Mouse (Mus musculus) kidney, postnatal 0 days (tissue): ENCODE measurements around the gene Lactbl1. TPM values are rescaled to one million over a fixed set of nuclear protein-coding genes. Genes with fewer than 3 reads are reported as not detected.

Experiments used
- ATAC-seq: fragments of 200-750 bp; cut with Nextera tagmentation; replicated peaks from 2 replicates; pipeline ENCODE4 v1.8.0; 2017; ENCODE audit warnings: low read depth, moderate number of reproducible peaks, moderate TSS enrichment, moderate library complexity; ENCODE audit not compliant: low FRiP score
- DNase-seq: peaks from one replicate; pipeline ENCODE4 v3.0.0-alpha.2; 2016; ENCODE audit warnings: low spot score
- H3K27ac ChIP-seq: fragments of 300-500 bp; sonication (generic); 2 replicates; pipeline ENCODE4 v1.5.1; 2014; ENCODE audit warnings: mild to moderate bottlenecking
- H3K27me3 ChIP-seq: fragments of 300-500 bp; sonication (generic); 2 replicates; pipeline ENCODE4 v1.6.1; 2014; ENCODE audit warnings: low read length, mixed read lengths; ENCODE audit not compliant: insufficient read depth
- H3K36me3 ChIP-seq: fragments of 300-500 bp; sonication (generic); 2 replicates; pipeline ENCODE4 v1.6.1; 2014; ENCODE audit warnings: low read length, mixed read lengths; ENCODE audit not compliant: insufficient read depth
- H3K4me1 ChIP-seq: fragments of 300-500 bp; sonication (generic); replicated peaks from 2 replicates; pipeline ENCODE4 v1.6.1; 2014; ENCODE audit warnings: antibody characterized with exemption, low read length, mixed read lengths; ENCODE audit not compliant: insufficient read depth
- H3K4me2 ChIP-seq: fragments of 300-500 bp; sonication (generic); 2 replicates; pipeline ENCODE4 v1.6.1; 2014; ENCODE audit warnings: mild to moderate bottlenecking, low read length, moderate library complexity, mixed read lengths
- H3K4me3 ChIP-seq: fragments of 300-500 bp; sonication (generic); replicated peaks from 2 replicates; pipeline ENCODE4 v1.5.1; 2014; ENCODE audit warnings: low read depth, low read length
- H3K9ac ChIP-seq: fragments of 300-500 bp; sonication (generic); 2 replicates; pipeline ENCODE4 v1.6.1; 2014; ENCODE audit warnings: low read depth, low read length
- H3K9me3 ChIP-seq: fragments of 300-500 bp; sonication (generic); replicated peaks from 2 replicates; pipeline ENCODE4 v1.6.1; 2016; ENCODE audit warnings: low read length, inconsistent platforms, mixed read lengths
- CTCF ChIP-seq: IDR thresholded peaks from 2 replicates; pipeline ENCODE4 v1.5.1; 2016; ENCODE audit warnings: antibody characterized with exemption, low read depth, mild to moderate bottlenecking, moderate library complexity
- WGBS: fragments of 180-500 bp; shearing (Covaris S2); extraction: QIAGEN DNeasy Blood & Tissue Kit; methylation state at CpG from one replicate; pipeline ENCODE4 v1.1.7; 2014; 5-methylcytosine and 5-hydroxymethylcytosine counted together
- polyA plus RNA-seq: library from polyadenylated mRNA; unstranded; fragments of >200 nt; fragmentation: Nextera tagmentation; extraction: Ambion mirVana; gene quantifications from 2 replicates; pipeline ENCODE4 v1.2.1, GENCODE M21; 2015

The Lactbl1 gene
- polyA plus RNA-seq, 1 experiment from 2014 or later = not detected

GRCm38 (mm10) chr4:136598268-136598876 is 24.0 kb upstream of the Lactbl1 start:
- Histone ChIP-seq H3K36me3 (no peaks in the 10 kb centered on the region), H3K9ac (no peak overlapping the region), H3K4me1 (peaks cover 11% of the 10 kb centered on the region), H3K9me3 (no peaks in the 10 kb centered on the region), H3K4me2 (no peak overlapping the region), H3K4me3 (no peak overlapping the region), H3K27ac (no peak overlapping the region), H3K27me3 (no peaks in the 10 kb centered on the region)
- ATAC-seq = no peak
- no peak for DNase-seq
- WGBS = 87% methylated on average over 7 of the region's 7 CpGs
- no peak for TF ChIP-seq CTCF

- TF ChIP-seq CTCF = peak; percentile 34; the same call in 1 of the 2 replicates
- H3K9ac ChIP-seq = no peak overlapping the region
- no peaks in the 10 kb centered on the region for H3K9me3 ChIP-seq
- peaks cover 6% of the 10 kb centered on the region for H3K4me1 ChIP-seq
- no peaks in the 10 kb centered on the region for H3K36me3 ChIP-seq
- H3K4me2 ChIP-seq = no peak overlapping the region
- no peak overlapping the region for H3K27ac ChIP-seq
- H3K27me3 ChIP-seq = no peaks in the 10 kb centered on the region
- WGBS = over 99% methylated on average over 3 of the region's 3 CpGs
- ATAC-seq = no peak
- H3K4me3 ChIP-seq = no peak overlapping the region
- DNase-seq = no peak
Observed at GRCm38 (mm10) chr4:136599869-136600268, 22.6 kb upstream of the Lactbl1 start.

DNA sequence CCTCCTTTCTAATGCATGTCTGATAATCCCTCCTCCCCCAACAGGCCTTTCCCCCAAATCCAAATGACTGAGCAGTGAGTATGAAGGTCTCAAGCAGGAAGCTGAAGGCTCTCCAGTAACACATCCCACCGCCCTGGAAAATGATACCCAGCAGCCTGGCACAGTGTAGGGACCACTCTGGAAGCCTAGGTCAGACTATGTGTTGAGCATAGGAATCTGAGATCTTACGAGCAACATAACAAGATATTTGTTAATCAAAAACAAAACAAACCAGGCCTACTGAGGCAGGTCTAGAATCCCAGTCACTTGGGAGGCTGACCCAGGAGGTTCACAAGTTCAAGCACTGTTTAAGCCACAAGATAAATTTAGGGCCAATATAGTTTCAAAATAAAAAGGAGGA is 21.9 kb upstream of the Lactbl1 start:
- ATAC-seq (no peak), DNase-seq (no peak)
- Histone ChIP-seq H3K4me1 (peaks cover 6% of the 10 kb centered on the region), H3K27ac (no peak overlapping the region), H3K4me3 (no peak overlapping the region), H3K9me3 (no peaks in the 10 kb centered on the region), H3K36me3 (no peaks in the 10 kb centered on the region), H3K9ac (no peak overlapping the region), H3K4me2 (peak overlapping the region; percentile 56), H3K27me3 (no peaks in the 10 kb centered on the region)
- no peak for TF ChIP-seq CTCF
- 70% methylated on average over 2 of the region's 2 CpGs for WGBS

GRCm38 (mm10) chr4:136601476-136601875 is 20.9 kb upstream of the Lactbl1 start:
- TF ChIP-seq CTCF = no peak
- WGBS = 3% methylated on average over 13 of the region's 13 CpGs
- Histone ChIP-seq H3K27me3 (no peaks in the 10 kb centered on the region), H3K9me3 (no peaks in the 10 kb centered on the region), H3K9ac (peak overlapping the region; percentile 99), H3K4me1 (peaks cover 6% of the 10 kb centered on the region), H3K4me3 (peak overlapping the region; percentile 97), H3K4me2 (peak overlapping the region; percentile 56), H3K27ac (peak overlapping the region; percentile 91), H3K36me3 (no peaks in the 10 kb centered on the region)
- ATAC-seq (no peak), DNase-seq (peak; percentile 35)

GRCm38 (mm10) chr4:136602018-136602554 is 20.3 kb upstream of the Lactbl1 start:
- no peaks in the 10 kb centered on the region for H3K9me3 ChIP-seq
- H3K4me2 ChIP-seq = peak overlapping the region; percentile 56
- no peaks in the 10 kb centered on the region for H3K36me3 ChIP-seq
- H3K9ac ChIP-seq = peak overlapping the region; percentile 99
- peak; percentile 70 for ATAC-seq
- H3K27me3 ChIP-seq = no peaks in the 10 kb centered on the region
- H3K27ac ChIP-seq = peak overlapping the region; percentile 91
- DNase-seq = peak; percentile 55
- H3K4me1 ChIP-seq = peaks cover 6% of the 10 kb centered on the region
- H3K4me3 ChIP-seq = peak overlapping the region; percentile 97
- no peak for TF ChIP-seq CTCF
- WGBS = 1% methylated on average over 62 of the region's 68 CpGs

DNA sequence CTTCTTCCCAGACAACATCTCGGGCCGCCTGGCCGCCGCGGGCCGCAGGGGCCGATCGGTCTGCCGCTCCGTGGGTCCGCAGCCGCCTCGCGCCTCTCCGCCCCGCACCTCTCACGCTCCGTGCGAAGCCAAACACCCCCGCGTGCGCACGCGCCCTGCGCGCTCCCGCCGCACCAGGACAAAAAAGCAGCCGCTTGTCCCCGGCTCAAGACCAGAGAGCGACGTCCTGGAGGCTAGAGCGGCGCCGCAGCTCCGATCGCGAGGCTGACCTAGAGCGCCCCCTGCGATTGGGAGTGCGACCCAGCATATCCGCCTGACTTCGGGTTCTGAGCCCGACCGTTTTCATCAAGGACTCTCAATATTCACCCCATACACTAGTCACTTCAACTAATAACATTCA is 19.9 kb upstream of the Lactbl1 start, which contains the start of gene Kdm1a:
Gene Kdm1a, minus strand, starts transcription at position 156 of the 400 bp plus-strand sequence.
- WGBS = 0% methylated on average over 38 of the region's 45 CpGs
- DNase-seq (peak; percentile 94), ATAC-seq (peak; percentile 83)
- peak; percentile 91 for TF ChIP-seq CTCF
- peak within 1 kb of the TSS; percentile 99 for H3K9ac ChIP-seq
- no peaks in the 10 kb centered on the region for H3K9me3 ChIP-seq
- peak within 1 kb of the TSS; percentile 56 for H3K4me2 ChIP-seq
- no peaks in the 10 kb centered on the region for H3K27me3 ChIP-seq
- peaks cover 6% of the 10 kb centered on the region for H3K4me1 ChIP-seq
- H3K4me3 ChIP-seq = peak within 1 kb of the TSS; percentile 97
- H3K36me3 ChIP-seq = no peaks in the 10 kb centered on the region
- H3K27ac ChIP-seq = peak within 1 kb of the TSS; percentile 91
